Comparison of ENCODE assay signal across 16 mouse cellular contexts in the genomic region with DNA sequence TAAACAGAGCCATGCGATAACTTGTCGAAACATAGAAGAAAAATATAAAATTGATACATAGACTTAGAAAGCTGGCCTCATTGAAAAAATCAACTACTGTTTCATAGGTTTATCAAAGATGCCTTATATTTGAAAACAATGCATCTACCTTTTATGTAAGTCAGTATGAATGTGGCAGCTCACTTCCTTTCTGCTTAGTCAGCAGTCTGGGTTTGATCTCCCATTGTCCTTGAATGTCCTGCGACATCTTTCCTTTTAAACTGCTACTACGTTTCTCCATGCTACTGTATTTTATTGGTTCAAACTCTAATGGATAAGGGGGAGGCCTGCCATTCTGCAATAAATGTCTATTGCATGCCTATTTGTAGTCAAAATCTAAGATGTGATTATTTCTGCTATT.
"Had no signal": no experiment of that assay in that cellular context is flagged by ENCODE, and none has a peak within 500 bp of the region (broad histone marks: within the 10 kb centered on the region; RNA-seq: fewer than 3 reads in every experiment).

No protein-coding gene starts in this region.

- H3K9ac ChIP-seq: neural tube, embryonic 13.5 days; neural tube, embryonic 15.5 days; stomach, embryonic 15.5 days had no signal

- H3K27ac ChIP-seq: neural tube, embryonic 13.5 days; neural tube, embryonic 15.5 days; stomach, embryonic 15.5 days; stomach, postnatal 0 days had no signal

- DNase-seq: retina, postnatal 1 day; right cerebral cortex, adult 18-20 months; right cerebral cortex, postnatal 14 days; right cerebral cortex, postnatal 25 days; right cerebral cortex, postnatal 4 days; spleen, adult 18-20 months; thymus, adult 18-20 months; thymus, adult 2 months; thymus, postnatal 14 days; thymus, postnatal 25 days; thymus, postnatal 36 days; thymus, postnatal 4 days had no signal

- H3K36me3 ChIP-seq: neural tube, embryonic 13.5 days; neural tube, embryonic 15.5 days; stomach, embryonic 15.5 days had no signal

- H3K27me3 ChIP-seq: neural tube, embryonic 13.5 days; neural tube, embryonic 15.5 days; stomach, embryonic 15.5 days had no signal

- H3K4me1 ChIP-seq: neural tube, embryonic 13.5 days; neural tube, embryonic 15.5 days; stomach, embryonic 15.5 days had no signal

- H3K9me3 ChIP-seq: neural tube, embryonic 13.5 days; neural tube, embryonic 15.5 days; stomach, embryonic 15.5 days had no signal

- H3K4me3 ChIP-seq: neural tube, embryonic 13.5 days; neural tube, embryonic 15.5 days; stomach, embryonic 15.5 days had no signal

- H3K4me2 ChIP-seq: neural tube, embryonic 13.5 days; neural tube, embryonic 15.5 days; stomach, embryonic 15.5 days had no signal
